Mouse (Mus musculus): Measurements from ENCODE around the gene Dcaf8. TPM values are rescaled to one million over a fixed set of nuclear protein-coding genes. Genes with fewer than 3 reads are reported as not detected.
A peak's percentile ranks its signal among the peaks of the same experiment; 100 is the strongest.

Dcaf8 gene
- total RNA-seq, 2 experiments from 2014 or later, result 114 to 153 TPM

DNA sequence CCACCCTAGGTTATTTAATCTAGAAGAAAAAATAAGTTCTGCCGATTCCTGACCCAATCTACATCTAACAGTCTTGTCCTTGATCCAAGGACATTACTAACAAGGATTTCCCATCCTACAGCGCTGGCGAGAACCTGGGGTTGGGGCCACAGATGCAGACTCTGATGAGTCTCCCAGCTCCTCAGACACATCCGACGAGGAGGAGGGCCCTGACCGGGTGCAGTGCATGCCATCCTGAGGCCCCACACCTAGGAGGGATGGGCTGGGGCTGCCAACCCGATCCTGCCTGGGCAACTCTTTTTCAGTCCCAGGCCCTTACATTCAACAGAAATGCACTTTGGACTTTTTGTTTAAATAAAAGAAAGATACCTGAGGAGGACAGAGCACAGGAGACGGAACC is 46.6 kb downstream of the Dcaf8 start:
- no peak for DNase-seq

DNA sequence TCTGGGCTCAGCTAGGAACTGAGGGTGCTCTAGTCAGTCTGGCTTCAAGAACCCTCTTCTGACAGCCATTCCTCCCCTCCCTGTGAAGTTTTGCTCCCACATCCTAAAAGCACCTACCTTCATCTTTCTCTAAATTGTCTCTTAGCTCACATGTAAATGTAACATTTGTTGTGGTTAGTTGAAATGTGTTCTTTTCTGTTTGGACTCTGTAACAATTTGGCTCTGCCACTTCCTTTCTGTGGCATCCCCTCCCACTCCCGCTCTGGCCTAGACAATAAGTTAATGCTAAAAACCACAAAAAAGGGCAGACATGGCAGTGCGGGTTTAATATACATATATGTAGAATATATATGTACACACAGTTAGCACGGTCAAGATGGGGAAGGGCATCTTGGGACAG is 49.3 kb downstream of the Dcaf8 start:
- no peak for DNase-seq

DNA sequence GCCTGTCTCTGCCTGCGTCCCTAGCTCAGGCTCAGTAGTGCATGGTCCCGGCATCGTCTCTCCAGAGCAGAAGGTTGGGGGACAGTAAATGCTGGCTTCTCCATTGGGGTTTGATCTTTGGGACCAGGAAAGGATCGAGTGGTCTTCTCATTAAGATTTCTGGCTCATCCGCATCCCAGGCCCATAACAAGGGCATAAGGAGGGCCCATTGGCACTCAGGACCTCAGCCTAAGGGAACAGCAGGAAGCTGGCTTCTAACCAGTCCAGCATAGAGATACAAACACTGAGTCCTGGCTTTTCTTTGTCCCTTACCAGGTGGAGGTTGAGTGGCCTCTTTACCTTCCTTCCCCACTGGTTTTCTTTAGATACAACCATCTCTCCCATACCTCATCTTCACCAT is 50.0 kb downstream of the Dcaf8 start:
- no peak for DNase-seq

DNA sequence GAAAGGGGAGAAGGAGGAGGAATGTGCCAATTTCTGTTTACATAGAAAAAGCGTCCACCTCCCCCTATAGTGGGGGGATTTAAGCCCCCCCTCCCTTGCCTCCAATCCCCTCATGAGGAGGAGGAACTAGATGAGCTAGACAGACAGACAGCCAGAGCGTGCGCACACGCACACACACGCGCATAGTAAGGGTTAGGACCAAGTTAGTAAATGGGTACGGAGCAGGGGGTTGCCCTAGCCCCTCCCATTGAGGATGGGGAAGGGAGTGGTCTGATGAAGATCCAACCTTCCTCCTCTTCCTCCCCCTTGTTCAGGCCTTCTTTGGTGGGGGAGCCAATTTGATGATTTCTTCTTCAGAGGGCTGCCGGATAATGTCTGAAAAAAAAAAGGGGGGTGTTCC is 50.4 kb downstream of the Dcaf8 start:
- no peak for DNase-seq

DNA sequence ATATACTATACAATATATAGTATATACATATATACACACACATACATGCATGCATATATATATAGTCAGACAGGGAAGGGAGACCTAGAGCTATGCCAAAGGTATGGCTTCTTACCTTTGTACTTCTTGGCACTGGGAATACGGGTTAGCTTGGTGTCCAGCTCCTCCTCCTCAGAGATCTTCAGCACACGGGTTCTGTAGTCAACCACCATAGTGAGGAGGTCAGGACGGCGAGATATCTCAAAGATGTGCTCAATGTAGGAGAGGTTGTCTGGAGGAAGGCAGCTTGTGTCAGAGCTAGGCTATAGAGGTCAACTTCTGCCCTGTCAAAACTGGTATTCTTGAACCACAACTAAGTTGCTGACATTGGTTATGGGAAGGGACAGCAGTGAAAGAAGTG is 51.1 kb downstream of the Dcaf8 start:
- no peak for DNase-seq

DNA sequence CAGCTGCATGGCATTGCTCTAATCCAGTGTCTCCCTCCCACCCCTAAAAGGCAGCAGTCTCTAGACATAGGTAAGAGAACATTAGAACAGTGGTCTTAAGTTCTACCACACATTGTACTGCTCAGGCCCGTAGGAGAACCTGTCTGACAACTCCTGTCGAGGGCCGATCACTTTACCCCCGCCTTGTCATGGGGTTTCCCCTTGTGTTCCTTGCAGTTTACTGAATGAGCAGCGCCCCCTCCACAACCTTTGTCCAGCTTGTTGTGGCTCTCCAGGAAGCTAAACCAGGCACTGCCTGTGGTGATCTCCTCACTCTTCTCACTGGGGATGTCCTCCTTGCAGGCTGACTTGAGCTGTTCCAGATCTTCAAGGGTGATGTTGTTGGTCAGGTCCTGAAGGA is 52.3 kb downstream of the Dcaf8 start:
- no peak for DNase-seq

DNA sequence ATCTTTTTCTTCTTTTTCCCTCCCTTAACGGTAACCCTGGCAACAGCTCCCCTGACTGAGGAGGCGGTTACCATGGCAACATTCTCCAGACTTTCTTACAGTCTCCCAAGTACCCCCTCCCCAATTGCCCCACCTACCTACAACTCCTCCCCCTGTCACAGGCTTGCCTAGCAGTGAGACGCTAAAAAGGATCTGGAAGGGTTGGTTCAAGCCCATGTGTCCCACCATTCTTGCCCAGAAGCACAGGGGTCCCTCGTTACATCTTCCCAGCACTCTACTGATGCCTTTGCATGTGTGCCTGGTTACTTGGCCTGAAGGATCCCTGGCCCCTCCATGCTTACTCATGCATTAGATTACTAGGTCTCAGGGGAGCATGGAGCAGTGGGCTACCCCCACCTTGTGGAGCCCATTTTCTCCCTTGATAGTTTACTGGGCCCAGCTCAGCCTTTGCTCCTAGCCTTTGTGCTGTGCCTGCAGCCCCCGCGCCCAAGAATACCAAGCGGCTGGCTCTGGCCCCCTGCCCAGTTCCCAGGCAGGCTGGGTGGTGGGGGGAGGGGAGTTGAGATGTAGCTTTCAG is 53.1 kb downstream of the Dcaf8 start:
- DNase-seq, result no peak

DNA sequence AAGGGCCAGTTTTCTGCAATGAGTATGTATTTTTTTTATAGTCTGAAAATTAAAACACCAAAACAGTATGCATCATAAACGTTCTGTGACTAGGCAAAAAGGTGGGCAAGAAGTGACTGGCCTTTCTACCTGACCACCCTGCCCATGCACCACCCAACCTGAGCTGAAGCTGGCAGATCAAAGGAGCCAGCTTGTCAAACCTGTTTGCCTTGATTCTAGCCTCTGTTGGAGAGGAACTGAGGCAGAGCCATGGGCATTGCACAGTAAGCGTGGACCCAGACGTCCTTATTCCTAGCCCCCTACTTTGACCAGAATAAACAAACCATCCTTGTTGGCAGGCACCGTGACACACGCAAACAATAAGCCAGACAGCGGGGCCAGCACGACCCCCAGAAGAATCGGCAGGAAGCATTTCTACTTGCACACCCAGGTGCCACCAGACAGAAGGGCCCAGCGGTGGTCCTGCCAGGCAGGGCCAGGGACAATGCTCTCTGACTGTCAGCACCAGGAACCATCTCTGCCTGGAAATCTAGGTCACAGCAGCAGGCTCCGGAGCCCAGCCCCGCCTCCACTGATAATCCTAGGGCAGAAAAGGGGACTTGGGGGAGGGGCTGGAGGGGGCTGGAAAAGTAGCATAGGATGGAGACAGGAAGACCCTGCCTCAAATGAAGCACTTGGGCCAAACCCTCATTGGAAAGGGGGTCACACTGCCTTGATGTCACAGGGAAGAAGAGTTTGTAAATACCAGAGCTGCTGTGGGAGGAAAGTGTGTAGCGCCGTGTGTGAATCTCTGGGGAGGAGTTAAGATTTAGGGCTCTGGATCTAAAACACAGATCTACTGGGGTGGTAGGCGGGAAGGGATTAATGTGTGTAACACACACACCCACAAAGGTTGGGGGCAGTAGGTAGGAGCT is 54.3 kb downstream of the Dcaf8 start:
- peak; percentile 46 for DNase-seq

DNA sequence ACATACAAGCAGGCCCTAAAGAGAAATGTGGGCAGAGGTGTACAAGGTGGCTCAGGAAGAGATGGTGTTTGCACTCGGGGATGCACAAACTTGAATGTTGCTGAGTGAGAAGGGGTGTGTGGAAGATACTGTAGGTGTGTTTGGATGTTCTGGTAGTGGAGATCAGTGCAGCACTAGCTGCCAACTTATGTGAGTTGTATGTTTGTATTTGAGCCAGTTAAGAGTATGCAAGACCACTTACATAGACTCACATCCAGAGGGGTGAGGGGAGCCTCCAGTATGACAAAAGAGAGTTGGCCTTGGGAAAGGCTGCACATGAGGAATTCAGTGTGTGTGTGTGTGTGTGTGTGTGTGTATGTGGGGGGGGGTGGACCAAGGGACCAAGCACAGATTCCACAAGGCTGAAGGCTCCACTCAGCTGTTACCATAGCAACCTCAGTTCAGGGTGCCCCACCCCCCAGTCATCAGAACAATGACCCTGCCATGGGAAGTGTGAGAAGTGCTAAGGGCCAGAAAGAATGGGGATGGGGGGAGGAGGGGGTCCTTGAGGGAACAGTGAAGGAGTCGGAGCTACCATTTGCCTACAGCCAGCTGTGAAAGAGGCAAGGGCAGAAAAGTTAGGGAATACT is 55.1 kb downstream of the Dcaf8 start:
- DNase-seq, result peak; percentile 52

DNA sequence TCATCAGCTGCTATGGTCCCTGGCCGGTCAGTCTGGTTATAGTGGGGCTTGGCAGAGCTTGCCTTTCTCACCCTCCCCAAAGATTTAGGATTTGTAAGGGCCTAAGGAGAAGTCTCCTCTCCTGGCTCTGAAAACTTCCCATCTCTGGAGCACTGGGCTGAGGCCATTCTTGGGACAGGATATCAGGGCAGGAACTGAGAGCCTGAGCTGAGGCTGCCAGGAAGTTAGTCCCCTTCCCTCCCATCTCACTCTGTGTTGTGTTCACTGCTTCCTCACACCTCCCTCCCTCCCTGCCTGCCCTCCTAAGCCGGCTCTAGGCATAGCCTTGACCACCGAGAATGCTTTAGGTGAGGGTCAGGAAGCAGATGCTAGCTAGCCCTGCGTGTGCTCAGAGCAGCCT is 55.7 kb downstream of the Dcaf8 start:
- no peak for DNase-seq

DNA sequence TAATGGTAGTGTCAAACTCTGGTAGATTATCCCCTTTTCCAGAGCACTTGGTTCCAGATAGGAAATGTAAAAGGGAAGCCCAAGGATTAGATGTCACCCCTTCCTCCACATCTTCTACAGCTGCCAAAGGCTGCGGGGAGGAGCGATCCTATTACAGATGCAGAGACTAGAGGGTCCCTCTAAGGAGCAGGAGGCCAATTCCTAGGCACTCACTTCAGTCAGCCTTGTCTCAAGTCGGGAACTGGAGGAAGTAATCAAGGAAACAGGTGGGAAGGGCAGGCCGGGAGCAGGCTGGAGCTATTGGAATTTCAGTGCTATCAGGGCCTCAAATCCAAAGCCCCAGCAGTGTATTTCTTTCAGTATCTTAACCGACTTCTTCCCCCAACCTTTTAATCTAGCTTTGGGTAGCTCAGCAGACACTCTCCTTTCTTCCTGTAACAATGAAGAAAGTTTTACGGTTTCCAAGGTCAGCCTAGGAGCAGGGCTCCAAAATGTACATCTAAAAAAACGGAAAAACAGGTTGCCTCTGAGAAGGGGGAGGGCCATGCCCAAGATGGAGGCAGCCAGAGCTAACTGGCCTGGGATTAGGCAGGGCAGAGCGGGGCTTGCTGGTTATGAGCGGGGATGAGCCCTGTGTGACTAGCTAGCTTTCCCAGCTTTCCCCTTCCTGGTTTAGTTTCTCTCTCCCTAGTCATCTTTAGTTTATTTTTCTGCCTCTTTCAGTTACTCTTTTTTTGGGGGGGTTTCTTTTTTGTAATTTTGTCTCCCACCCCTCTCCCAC is 56.3 kb downstream of the Dcaf8 start:
- no peak for DNase-seq

DNA sequence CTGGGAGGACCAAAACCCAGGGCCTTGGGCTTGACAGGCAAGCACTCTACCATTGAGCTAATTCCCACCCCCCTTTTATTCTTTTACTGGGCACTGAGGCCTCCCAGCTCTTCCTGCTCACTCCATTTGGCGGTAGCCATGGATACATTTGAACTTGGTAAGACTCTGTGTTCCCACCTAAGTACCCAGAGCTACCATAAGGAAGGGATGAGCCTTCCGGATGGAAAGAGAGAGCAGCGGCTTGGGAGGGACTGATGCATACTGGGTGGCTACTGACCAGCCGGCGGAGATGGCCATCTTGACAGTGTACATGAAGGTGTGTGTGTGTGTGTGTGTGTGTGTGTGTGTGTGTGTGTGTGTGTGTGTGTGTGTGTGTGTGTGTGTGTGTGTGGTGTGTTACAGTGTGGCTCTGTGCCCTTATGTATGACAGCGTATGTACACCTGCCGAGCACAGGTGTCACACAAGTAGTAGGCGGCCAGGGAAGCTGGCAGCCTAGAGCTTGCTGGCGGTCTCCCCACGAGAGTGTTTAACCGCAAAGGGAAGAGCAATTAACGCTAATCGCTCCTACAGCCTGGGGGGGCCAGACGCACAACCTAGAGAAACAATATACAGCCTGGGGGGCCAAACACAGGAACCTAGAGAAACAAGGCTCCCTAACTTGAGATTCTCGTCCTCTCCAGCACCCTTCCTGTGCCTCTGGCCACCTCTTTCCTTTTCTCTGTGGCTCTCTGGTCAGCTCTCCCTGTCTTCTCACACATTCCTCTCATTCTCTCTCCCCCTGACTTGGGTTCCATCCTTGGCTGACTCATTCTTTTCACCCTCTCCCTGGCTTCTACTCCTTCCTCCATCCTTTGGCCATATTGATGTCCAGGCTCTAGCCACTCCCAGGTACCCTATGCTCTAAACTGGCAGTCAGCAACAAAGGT is 57.2 kb downstream of the Dcaf8 start:
- DNase-seq, result no peak

DNA sequence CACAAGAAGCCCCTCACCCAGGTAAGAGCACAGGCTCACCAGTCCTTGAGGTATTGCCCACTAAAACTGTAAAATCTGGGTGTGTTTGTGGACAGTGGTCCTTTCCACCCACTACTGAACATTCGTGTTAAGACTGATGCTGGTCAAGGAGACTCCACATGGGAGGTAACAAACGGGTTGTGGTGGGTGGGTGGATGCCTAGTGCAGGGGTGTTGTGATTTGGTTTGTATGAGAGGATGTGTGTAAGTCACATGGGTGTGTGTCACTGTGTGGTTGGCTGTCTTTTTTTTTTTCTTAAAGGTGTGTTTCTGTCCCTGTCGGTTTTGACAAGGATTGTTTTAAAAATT is 57.8 kb downstream of the Dcaf8 start:
- no peak for DNase-seq

DNA sequence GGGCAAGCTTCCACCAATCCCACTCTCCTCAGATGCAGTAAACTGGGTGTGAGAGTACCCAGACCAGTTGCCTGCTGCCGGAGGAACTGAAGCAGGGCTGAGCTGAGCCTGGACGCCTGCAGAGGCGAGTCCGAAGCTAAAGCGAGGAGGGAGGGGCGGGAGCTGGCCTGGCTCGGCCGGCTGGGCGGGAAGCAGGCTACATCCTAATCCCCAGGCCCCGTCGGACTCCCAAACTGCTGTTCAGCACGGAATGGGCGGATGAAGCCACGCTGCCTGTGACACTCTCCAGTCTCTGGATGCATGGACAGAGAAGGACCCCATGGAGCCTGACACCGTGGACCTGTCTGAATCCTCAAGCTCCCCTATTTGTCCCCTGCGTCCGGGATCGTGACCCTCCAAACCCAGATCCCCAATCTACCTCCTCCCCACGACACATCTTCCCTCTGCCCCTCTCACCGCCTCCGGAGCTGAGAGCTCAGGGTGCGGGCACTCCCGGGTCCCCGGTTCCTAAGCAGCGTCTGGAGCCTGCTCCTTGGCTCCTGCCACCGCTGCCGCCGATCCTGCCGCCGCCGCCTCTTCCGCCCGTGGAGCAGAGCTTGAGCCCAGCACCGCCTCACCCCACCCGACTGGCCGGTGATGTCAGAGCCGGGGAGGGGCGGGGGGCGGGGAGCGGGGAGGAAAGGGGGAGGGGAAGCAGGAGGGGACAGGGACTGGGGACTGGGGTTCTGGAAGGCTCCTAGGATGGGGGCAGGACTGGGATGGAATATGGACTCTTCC is 58.4 kb downstream of the Dcaf8 start, which contains the start of gene Pea15a:
Gene Pea15a, minus strand, starts transcription at position 664 of the 777 bp plus-strand sequence.
- DNase-seq, result peak; percentile 91

DNA sequence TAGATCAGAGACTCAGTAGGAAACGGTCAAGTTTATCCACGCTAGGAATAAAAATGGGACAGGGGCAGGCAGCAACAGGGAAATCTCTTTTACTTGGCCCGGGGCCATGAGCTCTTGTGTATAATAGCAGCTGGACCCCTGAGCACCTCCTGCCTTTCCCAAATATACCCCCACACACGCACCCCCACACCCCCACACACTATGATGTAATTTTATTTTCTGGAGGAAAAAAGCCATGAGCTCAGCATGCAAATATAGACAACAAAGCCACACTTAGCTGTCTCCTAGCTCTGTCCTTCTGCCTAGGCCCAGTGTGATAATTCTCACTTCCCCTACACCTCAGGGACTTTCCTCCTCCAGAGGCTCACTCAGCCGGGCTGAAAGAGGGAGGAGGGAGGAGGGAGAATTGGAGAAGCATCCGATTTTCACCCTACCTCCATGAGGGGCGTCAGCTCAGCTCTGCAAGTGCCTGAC is 59.3 kb downstream of the Dcaf8 start:
- DNase-seq, result no peak

DNA sequence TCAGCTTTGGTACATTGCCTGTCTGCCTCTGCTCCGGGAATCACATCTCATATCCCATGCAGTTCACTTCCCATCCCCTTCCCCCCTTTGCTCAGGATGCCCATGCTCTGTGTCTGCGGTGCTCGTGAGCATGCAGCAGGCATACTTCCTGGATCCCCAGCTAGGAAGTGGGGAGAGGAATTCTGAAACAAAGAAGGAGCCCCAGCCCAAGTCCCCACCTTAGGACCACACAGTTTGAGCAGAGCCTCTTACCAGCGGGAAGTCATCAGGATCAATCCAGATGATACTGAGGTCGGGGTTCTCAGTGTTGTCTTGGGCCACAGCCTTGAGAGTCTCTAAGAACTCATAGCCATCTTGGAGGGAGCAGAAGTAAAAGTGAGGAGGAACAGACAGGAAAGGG is 64.9 kb downstream of the Dcaf8 start:
- no peak for DNase-seq

DNA sequence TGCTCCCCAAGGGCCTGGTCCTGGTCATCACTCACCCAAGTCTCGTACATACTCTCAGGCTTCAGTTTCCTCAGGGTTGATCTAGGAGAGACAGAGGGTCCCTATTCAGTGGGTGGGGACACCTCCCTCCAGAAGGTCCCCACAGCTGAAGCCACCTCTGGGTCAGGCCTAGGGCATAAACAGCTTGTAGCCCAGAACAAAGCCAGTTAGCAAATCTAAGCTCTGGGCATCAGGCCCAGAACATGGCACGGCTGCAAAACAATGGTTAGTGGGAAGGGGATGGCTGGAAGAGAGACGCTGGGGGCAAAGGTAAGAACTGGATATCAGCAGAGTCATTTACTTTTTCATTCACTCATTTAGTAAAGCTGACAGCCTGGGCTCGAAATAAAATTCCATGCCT is 65.9 kb downstream of the Dcaf8 start:
- no peak for DNase-seq

DNA sequence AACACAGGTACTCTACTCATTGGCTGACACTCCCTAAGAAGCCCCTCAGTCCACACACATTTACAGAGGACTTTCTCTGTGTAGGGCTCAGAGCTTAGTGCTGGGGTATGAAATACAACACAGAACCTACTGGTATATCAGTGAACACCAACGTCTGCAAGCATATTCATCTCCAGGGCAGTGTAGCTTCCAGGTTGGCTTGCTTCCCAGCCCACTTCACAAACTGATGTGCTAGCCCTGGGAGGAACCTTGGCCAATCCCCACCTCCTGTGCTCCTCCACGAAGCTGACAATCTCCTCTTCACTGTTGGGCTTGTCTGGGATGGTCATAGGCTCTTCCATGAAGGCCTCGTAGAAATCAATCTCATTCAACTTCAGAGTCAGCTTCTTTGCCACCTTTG is 66.9 kb downstream of the Dcaf8 start:
- DNase-seq, result no peak

DNA sequence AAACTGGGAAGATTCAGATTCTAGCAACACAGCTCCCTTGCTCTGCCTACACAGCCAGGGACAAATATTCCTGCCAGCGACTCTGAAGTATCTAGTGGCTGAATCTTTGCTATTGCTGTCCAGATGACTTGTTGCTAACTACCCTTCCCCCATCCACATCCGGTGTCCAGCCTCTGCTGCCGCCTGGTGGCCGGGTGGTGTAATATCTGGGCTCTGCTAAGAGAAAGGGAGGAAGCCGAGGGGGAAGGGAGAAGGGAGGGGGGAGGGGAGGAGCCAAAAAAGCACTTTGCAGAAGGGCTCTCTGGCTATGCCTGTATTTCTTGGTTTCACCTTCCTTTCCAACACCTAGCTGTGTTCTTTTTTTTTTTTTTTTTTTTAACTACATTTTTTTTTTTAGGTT is 69.3 kb downstream of the Dcaf8 start:
- peak; percentile 96 for DNase-seq

DNA sequence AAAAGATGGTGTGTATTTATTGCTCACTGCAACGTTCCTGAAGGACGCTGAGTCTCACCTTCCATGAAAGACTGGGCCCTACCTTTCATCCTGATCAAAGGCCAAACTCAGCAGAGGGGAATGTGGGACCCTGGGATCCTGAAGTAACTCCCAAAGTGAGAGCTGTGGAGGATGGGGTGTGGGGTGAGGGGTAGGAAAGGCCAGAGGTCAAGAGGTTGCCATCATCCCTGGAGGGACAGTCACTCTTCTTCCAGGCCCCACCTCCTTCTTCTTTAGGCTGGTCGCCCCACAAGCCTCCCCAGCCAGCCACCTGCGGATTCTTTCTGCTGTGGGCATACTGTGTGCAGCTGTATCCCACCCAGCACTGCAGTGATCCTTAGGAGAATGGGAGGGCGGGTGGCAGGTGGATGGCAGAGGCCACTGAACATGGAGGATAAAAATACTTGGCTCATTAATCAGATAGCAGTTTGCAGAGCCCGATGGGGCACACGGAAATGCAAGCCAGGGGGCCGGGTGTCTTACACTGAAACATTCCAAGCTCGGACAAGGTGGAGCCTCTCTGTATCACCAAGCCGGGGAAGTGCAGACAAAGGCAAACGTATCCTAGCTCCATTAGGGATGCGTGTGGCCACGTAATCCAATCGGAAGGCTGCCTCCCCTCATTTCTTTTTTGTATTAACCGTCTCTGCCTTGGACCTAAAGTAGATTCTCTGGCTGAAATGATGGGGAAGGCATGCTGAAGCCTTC is 70.5 kb downstream of the Dcaf8 start:
- no peak for DNase-seq

Measured in adrenal gland, postnatal 10 days (tissue).